Mouse (Mus musculus) hindbrain, embryonic 11.5 days (tissue): ENCODE results near the gene Pbxip1. TPM values are rescaled to one million over a fixed set of nuclear protein-coding genes. Genes with fewer than 3 reads are reported as not detected.

Experiments
- ATAC-seq: fragments of 200-750 bp; cut with Nextera tagmentation; 2 replicates; pipeline ENCODE4 v1.8.0; 2017; ENCODE audit warnings: mild to moderate bottlenecking, moderate TSS enrichment, moderate library complexity; ENCODE audit not compliant: low FRiP score
- DNase-seq: peaks from one replicate; pipeline ENCODE4 v3.0.0-alpha.2; 2015; ENCODE audit warnings: low spot score
- H3K27ac ChIP-seq: fragments of 300-500 bp; sonication (generic); 2 replicates; pipeline ENCODE4 v1.5.1; 2014; ENCODE audit warnings: mild to moderate bottlenecking, low read depth, low read length
- H3K27me3 ChIP-seq: fragments of 300-500 bp; sonication (generic); 2 replicates; pipeline ENCODE4 v1.6.1; 2014; ENCODE audit warnings: mild to moderate bottlenecking, low read length, moderate library complexity, mixed read lengths; ENCODE audit not compliant: control insufficient read depth, insufficient read depth
- H3K36me3 ChIP-seq: fragments of 300-500 bp; sonication (generic); 2 replicates; pipeline ENCODE4 v1.6.1; 2014; ENCODE audit warnings: mild to moderate bottlenecking, low read length, moderate library complexity, mixed read lengths; ENCODE audit not compliant: control insufficient read depth, insufficient read depth
- H3K4me1 ChIP-seq: fragments of 300-500 bp; sonication (generic); replicated peaks from 2 replicates; pipeline ENCODE4 v1.6.1; 2014; ENCODE audit warnings: low read length, mixed read lengths; ENCODE audit not compliant: control insufficient read depth, insufficient read depth
- H3K4me2 ChIP-seq: fragments of 300-500 bp; sonication (generic); replicated peaks from 2 replicates; pipeline ENCODE4 v1.6.1; 2014; ENCODE audit warnings: mild to moderate bottlenecking, low read depth, low read length
- H3K4me3 ChIP-seq: fragments of 300-500 bp; sonication (generic); 2 replicates; pipeline ENCODE4 v1.5.1; 2014; ENCODE audit warnings: low read depth, low read length
- H3K9ac ChIP-seq: fragments of 300-500 bp; sonication (generic); 2 replicates; pipeline ENCODE4 v1.6.1; 2014; ENCODE audit warnings: low read depth, low read length
- H3K9me3 ChIP-seq: fragments of 300-500 bp; sonication (generic); 2 replicates; pipeline ENCODE4 v1.6.1; 2016; ENCODE audit warnings: low read length; ENCODE audit not compliant: control insufficient read depth
- WGBS: fragments of 180-500 bp; shearing (Covaris S2); extraction: QIAGEN DNeasy Blood & Tissue Kit; methylation state at CpG from one replicate; pipeline ENCODE4 v1.1.7; 2014; 5-methylcytosine and 5-hydroxymethylcytosine counted together
- polyA plus RNA-seq: library from polyadenylated mRNA; unstranded; fragments of >200 nt; fragmentation: Nextera tagmentation; extraction: Ambion mirVana; gene quantifications from 2 replicates; pipeline ENCODE4 v1.2.1, GENCODE M21; 2014

Gene Pbxip1
- polyA plus RNA-seq, 1 experiment from 2014 or later, result 10.7 TPM

GRCm38 (mm10) chr3:89496366-89496765 lies 59.9 kb downstream of the Pbxip1 start:
- H3K36me3 ChIP-seq, result no peaks in the 10 kb centered on the region
- no peaks in the 10 kb centered on the region for H3K4me1 ChIP-seq
- 68% methylated on average over 3 of the region's 3 CpGs for WGBS
- no peaks in the 10 kb centered on the region for H3K9me3 ChIP-seq
- H3K4me3 ChIP-seq, result no peak overlapping the region
- H3K27me3 ChIP-seq, result no peaks in the 10 kb centered on the region
- ATAC-seq (no peak), DNase-seq (no peak)
- H3K4me2 ChIP-seq, result no peak overlapping the region
- no peak overlapping the region for H3K27ac ChIP-seq
- H3K9ac ChIP-seq, result no peak overlapping the region

GRCm38 (mm10) chr3:89499696-89500095 lies 63.2 kb downstream of the Pbxip1 start:
- ATAC-seq, result no peak
- WGBS, result 53% methylated on average over 7 of the region's 7 CpGs
- DNase-seq, result no peak
- no peak overlapping the region for H3K27ac ChIP-seq
- no peak overlapping the region for H3K9ac ChIP-seq
- H3K4me2 ChIP-seq, result no peak overlapping the region
- no peaks in the 10 kb centered on the region for H3K9me3 ChIP-seq
- no peaks in the 10 kb centered on the region for H3K36me3 ChIP-seq
- no peaks in the 10 kb centered on the region for H3K4me1 ChIP-seq
- no peaks in the 10 kb centered on the region for H3K27me3 ChIP-seq
- no peak overlapping the region for H3K4me3 ChIP-seq

Other genes with a start within 250 kb of the Pbxip1 start
- gene Gba, start 233.8 kb upstream of the Pbxip1 start, polyA plus RNA-seq, result 43.7 and 47.3 TPM in 2 replicates
- 40.9 and 44.5 TPM in 2 replicates for gene Thbs3, start 221.5 kb upstream of the Pbxip1 start, polyA plus RNA-seq
- gene Mtx1, start 209.6 kb upstream of the Pbxip1 start, polyA plus RNA-seq, result 180 and 181 TPM in 2 replicates
- gene Muc1, start 207.6 kb upstream of the Pbxip1 start, polyA plus RNA-seq, result 1.4 and 2.1 TPM in 2 replicates
- 276 and 289 TPM in 2 replicates for gene Krtcap2, start 190.7 kb upstream of the Pbxip1 start, polyA plus RNA-seq
- 9.5 and 9.7 TPM in 2 replicates for gene Trim46, start 190.4 kb upstream of the Pbxip1 start, polyA plus RNA-seq
- gene Dpm3, start 177.3 kb upstream of the Pbxip1 start, polyA plus RNA-seq, result 75.7 and 82.9 TPM in 2 replicates
- gene Slc50a1, start 166.1 kb upstream of the Pbxip1 start, polyA plus RNA-seq, result 35.9 and 37.5 TPM in 2 replicates
- gene Efna1, start 155.6 kb upstream of the Pbxip1 start, polyA plus RNA-seq, result 14.0 and 16.4 TPM in 2 replicates
- 13.8 TPM in 2 replicates for gene Efna3, start 113.7 kb upstream of the Pbxip1 start, polyA plus RNA-seq
- gene Efna4, start 98.7 kb upstream of the Pbxip1 start, polyA plus RNA-seq, result 18.9 and 20.6 TPM in 2 replicates
- 17.8 TPM in 2 replicates for gene Adam15, start 86.7 kb upstream of the Pbxip1 start, polyA plus RNA-seq
- 0.14 and 0.27 TPM in 2 replicates for gene Dcst2, start 74.7 kb upstream of the Pbxip1 start, polyA plus RNA-seq
- 0.28 and 0.63 TPM in 2 replicates for gene Dcst1, start 71.5 kb upstream of the Pbxip1 start, polyA plus RNA-seq
- gene Zbtb7b, start 41.9 kb upstream of the Pbxip1 start, polyA plus RNA-seq, result 0.47 and 1.2 TPM in 2 replicates
- 0.22 and 0.95 TPM in 2 replicates for gene Lenep, start 33.9 kb upstream of the Pbxip1 start, polyA plus RNA-seq
- 26.2 and 26.5 TPM in 2 replicates for gene Flad1, start 24.8 kb upstream of the Pbxip1 start, polyA plus RNA-seq
- gene Cks1b, start 18.3 kb upstream of the Pbxip1 start, polyA plus RNA-seq, result 411 and 414 TPM in 2 replicates
- gene Shc1, start 18.3 kb upstream of the Pbxip1 start, polyA plus RNA-seq, result 32.2 and 37.0 TPM in 2 replicates
- 45.0 and 54.5 TPM in 2 replicates for gene Pygo2, start 6.5 kb upstream of the Pbxip1 start, polyA plus RNA-seq
- gene Pmvk, start 17.8 kb downstream of the Pbxip1 start, polyA plus RNA-seq, result 72.2 and 79.6 TPM in 2 replicates
- 1.5 and 2.9 TPM in 2 replicates for gene Kcnn3, start 83.5 kb downstream of the Pbxip1 start, polyA plus RNA-seq